Mouse (Mus musculus): ENCODE data around the gene Ncoa3. TPM values are rescaled to one million over a fixed set of nuclear protein-coding genes. Genes with fewer than 3 reads are reported as not detected.
A peak's percentile ranks its signal among the peaks of the same experiment; 100 is the strongest.

Ncoa3 gene
- total and polyA plus RNA-seq, 2 experiments: 11.5 to 13.6 TPM

GRCm38 (mm10) chr2:166097443-166098291 is 105.2 kb downstream of the Ncoa3 start:
- DNase-seq (ENCODE audit: extremely low read depth, low read depth, low spot score): peak; percentile 69
- Histone ChIP-seq H3K9ac (ENCODE audit: low read depth, low read length) (no peak overlapping the region), H3K27me3 (ENCODE audit: control insufficient read depth, insufficient read depth, low read length) (no peaks in the 10 kb centered on the region), H3K4me1 (ENCODE audit: control insufficient read depth, insufficient read depth, low read length) (peaks cover 22% of the 10 kb centered on the region), H3K79me2 (ENCODE audit: control insufficient read depth, insufficient read depth, low read length) (no peaks in the 10 kb centered on the region), H3K27ac (replicated peaks; ENCODE audit: insufficient read depth, low read depth, low read length) (no peak overlapping the region), H3K36me3 (ENCODE audit: control insufficient read depth, insufficient read depth, low read length) (no peaks in the 10 kb centered on the region), H3K4me3 (ENCODE audit: insufficient read depth, low read depth, low read length) (no peak overlapping the region)
- TF ChIP-seq POLR2A (IDR thresholded peaks at IDR 0.05; ENCODE audit: extremely low read depth, insufficient read depth, low read length) (no peak), CTCF (IDR thresholded peaks at IDR 0.05; ENCODE audit: low read depth, low read length) (peak; percentile 59)
- 75% methylated on average over 18 of the region's 18 CpGs for WGBS

GRCm38 (mm10) chr2:166098292-166098933 is 106.0 kb downstream of the Ncoa3 start:
- H3K4me1 ChIP-seq (ENCODE audit: control insufficient read depth, insufficient read depth, low read length): peaks cover 16% of the 10 kb centered on the region
- H3K79me2 ChIP-seq (ENCODE audit: control insufficient read depth, insufficient read depth, low read length): no peaks in the 10 kb centered on the region
- DNase-seq (ENCODE audit: extremely low read depth, low read depth, low spot score): peak; percentile 92
- TF ChIP-seq CTCF (IDR thresholded peaks at IDR 0.05; ENCODE audit: low read depth, low read length) (no peak), POLR2A (IDR thresholded peaks at IDR 0.05; ENCODE audit: extremely low read depth, insufficient read depth, low read length) (no peak)
- H3K4me3 ChIP-seq (ENCODE audit: insufficient read depth, low read depth, low read length): no peak overlapping the region
- no peaks in the 10 kb centered on the region for H3K36me3 ChIP-seq (ENCODE audit: control insufficient read depth, insufficient read depth, low read length)
- H3K27me3 ChIP-seq (ENCODE audit: control insufficient read depth, insufficient read depth, low read length): no peaks in the 10 kb centered on the region
- no peak overlapping the region for H3K9ac ChIP-seq (ENCODE audit: low read depth, low read length)
- WGBS: 37% methylated on average over 15 of the region's 15 CpGs
- H3K27ac ChIP-seq (replicated peaks; ENCODE audit: insufficient read depth, low read depth, low read length): peak overlapping the region; percentile 18; the same call in 1 of the 2 replicates

GRCm38 (mm10) chr2:166100309-166101262 is 108.2 kb downstream of the Ncoa3 start:
- WGBS: 43% methylated on average over 21 of the region's 21 CpGs

GRCm38 (mm10) chr2:166102893-166103292 is 110.5 kb downstream of the Ncoa3 start:
- Histone ChIP-seq H3K27me3 (ENCODE audit: control insufficient read depth, insufficient read depth, low read length) (no peaks in the 10 kb centered on the region), H3K4me3 (ENCODE audit: insufficient read depth, low read depth, low read length) (no peak overlapping the region), H3K9ac (ENCODE audit: low read depth, low read length) (no peak overlapping the region), H3K27ac (replicated peaks; ENCODE audit: insufficient read depth, low read depth, low read length) (no peak overlapping the region), H3K79me2 (ENCODE audit: control insufficient read depth, insufficient read depth, low read length) (no peaks in the 10 kb centered on the region), H3K36me3 (ENCODE audit: control insufficient read depth, insufficient read depth, low read length) (no peaks in the 10 kb centered on the region), H3K4me1 (ENCODE audit: control insufficient read depth, insufficient read depth, low read length) (peaks cover 16% of the 10 kb centered on the region)
- WGBS: 98% methylated on average over 7 of the region's 7 CpGs
- TF ChIP-seq POLR2A (IDR thresholded peaks at IDR 0.05; ENCODE audit: extremely low read depth, insufficient read depth, low read length) (no peak), CTCF (IDR thresholded peaks at IDR 0.05; ENCODE audit: low read depth, low read length) (no peak)
- no peak for DNase-seq (ENCODE audit: extremely low read depth, low read depth, low spot score)

More at GRCm38 (mm10) chr2:166100309-166101262, 108.2 kb downstream of the Ncoa3 start:
- no peak for TF ChIP-seq CTCF (IDR thresholded peaks at IDR 0.05; ENCODE audit: low read depth, low read length)
- no peak for TF ChIP-seq POLR2A (IDR thresholded peaks at IDR 0.05; ENCODE audit: extremely low read depth, insufficient read depth, low read length)
- no peaks in the 10 kb centered on the region for H3K36me3 ChIP-seq (ENCODE audit: control insufficient read depth, insufficient read depth, low read length)
- H3K79me2 ChIP-seq (ENCODE audit: control insufficient read depth, insufficient read depth, low read length): no peaks in the 10 kb centered on the region
- no peak overlapping the region for H3K9ac ChIP-seq (ENCODE audit: low read depth, low read length)
- H3K4me3 ChIP-seq (ENCODE audit: insufficient read depth, low read depth, low read length): no peak overlapping the region
- peak; percentile 84 for DNase-seq (ENCODE audit: extremely low read depth, low read depth, low spot score)
- 0 out of 2 replicates have a peak overlapping the region, but pooled peaks have one; percentile 14 for H3K27ac ChIP-seq (replicated peaks; ENCODE audit: insufficient read depth, low read depth, low read length)
- peaks cover 16% of the 10 kb centered on the region for H3K4me1 ChIP-seq (ENCODE audit: control insufficient read depth, insufficient read depth, low read length)
- H3K27me3 ChIP-seq (ENCODE audit: control insufficient read depth, insufficient read depth, low read length): no peaks in the 10 kb centered on the region

GRCm38 (mm10) chr2:166105911-166106310 is 113.5 kb downstream of the Ncoa3 start:
- TF ChIP-seq CTCF (IDR thresholded peaks at IDR 0.05; ENCODE audit: low read depth, low read length) (no peak), POLR2A (IDR thresholded peaks at IDR 0.05; ENCODE audit: extremely low read depth, insufficient read depth, low read length) (no peak)
- DNase-seq (ENCODE audit: extremely low read depth, low read depth, low spot score): no peak
- Histone ChIP-seq H3K9ac (ENCODE audit: low read depth, low read length) (no peak overlapping the region), H3K4me1 (ENCODE audit: control insufficient read depth, insufficient read depth, low read length) (peaks cover 1% of the 10 kb centered on the region; the same call in 1 of the 2 replicates), H3K27me3 (ENCODE audit: control insufficient read depth, insufficient read depth, low read length) (no peaks in the 10 kb centered on the region), H3K4me3 (ENCODE audit: insufficient read depth, low read depth, low read length) (no peak overlapping the region), H3K27ac (replicated peaks; ENCODE audit: insufficient read depth, low read depth, low read length) (no peak overlapping the region), H3K79me2 (ENCODE audit: control insufficient read depth, insufficient read depth, low read length) (no peaks in the 10 kb centered on the region), H3K36me3 (ENCODE audit: control insufficient read depth, insufficient read depth, low read length) (no peaks in the 10 kb centered on the region)
- 84% methylated on average over 9 of the region's 9 CpGs for WGBS

All from liver, adult 2 months (tissue).